Mouse (Mus musculus): ENCODE results near the gene St3gal6.

DNA sequence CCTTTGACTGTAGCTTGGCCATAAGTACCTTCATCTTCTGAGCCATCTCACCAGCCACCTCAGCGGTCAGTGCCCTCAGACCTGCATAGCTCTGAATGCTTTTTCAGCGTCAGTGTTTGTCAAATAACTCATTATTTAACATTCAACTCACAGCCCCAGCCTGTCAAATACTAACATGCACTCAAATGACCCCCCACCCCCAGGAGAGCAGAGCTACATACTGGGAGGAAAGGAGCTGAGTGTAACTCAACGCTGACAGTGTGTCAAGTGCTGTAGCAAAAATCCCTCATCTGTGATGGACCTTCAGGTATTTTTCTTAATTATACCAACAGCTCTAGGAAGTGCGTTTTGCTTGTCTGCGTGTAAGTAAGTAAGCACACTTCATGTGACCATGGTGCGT is 2.7 kb upstream of the St3gal6 start:
- no peak for TF ChIP-seq CTCF (conservative IDR thresholded peaks at IDR 0.05 in 1 of 2, IDR thresholded peaks at IDR 0.05 in 1 of 2; ENCODE audit: low read depth in 2 of 2, low read length in 2 of 2)
- no peak for TF ChIP-seq POLR2A (IDR thresholded peaks at IDR 0.05; ENCODE audit: low read depth, low read length)
- no peak for TF ChIP-seq IRF4 (IDR thresholded peaks at IDR 0.05; ENCODE audit: low read depth, low read length)
- no peak for TF ChIP-seq JUND (conservative IDR thresholded peaks at IDR 0.05; ENCODE audit: low read depth, low read length)
- TF ChIP-seq ZNF384 (IDR thresholded peaks at IDR 0.05; ENCODE audit: low read depth, low read length): no peak

All from CH12.LX (cell line).